Mouse (Mus musculus): ENCODE results near the gene Tymp.

Tymp gene

GRCm38 (mm10) chr15:89373762-89374248, 3.0 kb downstream of the Tymp start, which contains the start of gene Sco2:
Gene Sco2 (minus strand): TSS chr15:89373846.
- peak; percentile 98 for DNase-seq

DNA sequence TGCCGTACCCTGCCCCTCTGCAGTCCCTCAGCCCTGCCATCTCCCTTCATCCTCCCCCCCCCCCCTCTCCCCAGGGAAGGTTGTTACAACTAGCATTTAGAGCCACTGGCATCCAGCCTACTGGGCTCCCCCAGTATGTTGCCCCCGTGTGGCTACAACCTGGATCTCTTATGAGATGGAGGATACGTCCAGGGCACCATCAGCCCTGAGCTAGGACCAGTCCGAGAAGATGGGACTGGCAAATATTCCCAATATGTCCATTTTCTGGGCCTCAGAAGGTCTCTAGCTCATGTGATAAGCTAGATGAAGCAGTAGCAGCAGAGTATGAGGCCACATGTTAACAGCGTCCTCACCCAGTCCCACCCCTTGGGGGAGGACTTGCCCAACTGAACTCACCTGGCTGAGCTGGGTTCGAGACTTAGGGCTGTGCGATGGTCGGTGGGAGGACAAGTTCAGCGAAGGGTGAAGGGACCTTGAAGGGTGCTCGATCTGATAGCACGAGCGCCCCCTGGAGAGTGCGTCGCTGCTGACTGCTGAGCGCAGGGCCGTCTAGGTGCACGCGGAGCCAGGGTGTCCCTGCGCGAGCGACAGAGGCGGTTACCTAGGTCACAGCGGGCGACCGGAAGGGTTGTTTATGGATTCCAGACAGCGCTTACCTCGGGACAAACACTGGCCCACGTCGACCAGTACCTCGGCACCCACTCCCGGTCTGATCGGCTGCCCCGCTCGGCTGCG, 3.6 kb downstream of the Tymp start:
- DNase-seq: peak; percentile 88

- no peak for DNase-seq
These were observed 4.3 kb downstream of the Tymp start for GRCm38 (mm10) chr15:89372536-89372935.

DNA sequence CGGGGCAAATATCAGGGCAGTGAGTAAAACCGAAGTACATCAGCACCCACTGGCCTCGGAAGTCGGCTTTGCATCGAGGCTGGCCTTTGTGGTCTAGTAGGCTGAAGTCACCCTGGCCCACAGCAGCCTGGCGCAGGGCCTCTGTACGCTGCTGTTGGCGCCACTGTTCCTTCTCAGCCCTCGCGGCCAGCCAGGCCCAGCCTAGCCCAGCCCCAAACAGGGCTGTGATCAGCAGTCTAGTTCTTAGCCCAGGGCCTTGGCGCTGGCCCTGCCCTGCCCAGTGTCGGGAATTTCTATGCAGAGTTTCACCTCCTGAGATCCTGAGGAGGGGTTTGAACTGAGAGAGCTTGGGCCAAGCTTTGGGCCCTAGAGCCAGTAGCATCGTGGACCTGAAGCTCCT, 4.8 kb downstream of the Tymp start:
- DNase-seq: no peak

- DNase-seq: no peak
These were observed 11.7 kb downstream of the Tymp start for GRCm38 (mm10) chr15:89365141-89365551.

GRCm38 (mm10) chr15:89363051-89363450, 13.8 kb downstream of the Tymp start:
- DNase-seq: no peak

GRCm38 (mm10) chr15:89358784-89359183, 18.1 kb downstream of the Tymp start:
- no peak for DNase-seq

DNA sequence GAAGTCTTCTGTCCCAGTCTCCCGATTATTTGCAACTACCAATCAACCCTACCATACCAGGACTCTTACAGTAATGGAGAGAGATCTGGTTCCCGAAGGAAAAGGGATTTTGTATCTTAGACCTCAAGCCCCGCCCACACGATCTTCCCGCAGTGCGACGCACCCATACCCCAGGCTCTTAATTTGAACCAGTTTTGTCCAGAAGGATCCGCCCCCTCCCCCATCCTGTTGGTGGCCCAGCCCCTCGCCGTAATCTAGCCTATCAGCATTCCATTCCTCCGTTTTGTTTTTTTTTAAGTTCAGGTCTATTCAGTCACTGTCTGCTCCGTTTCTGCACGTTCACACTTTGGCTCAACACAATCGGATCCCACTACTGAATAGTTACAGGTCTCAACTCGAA, 20.5 kb downstream of the Tymp start:
- peak; percentile 79 for DNase-seq

GRCm38 (mm10) chr15:89355241-89356187, 21.3 kb downstream of the Tymp start, which contains the start of the genes Lmf2 and Ncaph2:
Gene Lmf2 (minus strand): TSS chr15:89355659.
Gene Ncaph2 (plus strand): TSS chr15:89355719.
- DNase-seq: peak; percentile 95

DNA sequence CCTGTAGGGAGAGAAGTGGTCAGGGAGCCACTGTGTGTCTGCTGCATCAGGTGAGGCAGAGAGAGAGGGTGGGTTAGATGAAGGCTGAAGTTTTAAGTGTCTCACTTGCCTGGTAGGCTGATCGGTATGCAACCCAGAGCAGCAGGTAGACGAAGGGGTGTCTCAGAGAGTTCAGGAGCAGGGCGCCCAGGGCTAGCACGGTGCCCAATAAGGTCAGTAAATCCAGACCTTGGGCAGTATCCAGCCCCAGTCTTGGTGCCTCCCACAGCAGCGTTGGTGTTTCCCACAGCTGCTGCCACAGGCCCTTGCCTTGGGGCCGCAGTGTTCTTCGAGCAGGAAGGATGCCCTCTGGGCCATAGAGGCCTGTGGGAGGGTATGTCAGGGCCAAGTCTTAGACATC, 22.4 kb downstream of the Tymp start:
- no peak for DNase-seq

- no peak for DNase-seq
These were observed 23.0 kb downstream of the Tymp start for GRCm38 (mm10) chr15:89353837-89354236.

DNA sequence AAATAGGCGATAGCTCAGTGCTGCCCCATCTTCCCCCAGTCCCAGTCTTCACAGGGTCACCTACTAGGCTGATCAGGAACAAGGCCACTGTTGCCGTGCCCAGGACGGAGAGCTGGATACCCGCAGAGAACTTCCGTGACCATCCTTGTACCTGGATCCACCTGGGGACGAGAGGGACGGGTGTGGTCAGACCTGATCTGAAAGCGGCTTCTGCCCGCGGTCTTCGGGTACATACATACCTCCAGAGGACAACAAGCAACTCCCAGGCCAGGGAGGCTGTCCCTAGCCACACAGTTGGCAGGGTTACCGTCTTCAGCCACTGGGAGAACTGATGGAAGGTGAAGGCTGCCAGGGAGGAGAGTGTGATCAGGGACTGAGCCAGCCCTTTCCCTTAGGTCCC, 24.0 kb downstream of the Tymp start:
- DNase-seq: no peak

DNA sequence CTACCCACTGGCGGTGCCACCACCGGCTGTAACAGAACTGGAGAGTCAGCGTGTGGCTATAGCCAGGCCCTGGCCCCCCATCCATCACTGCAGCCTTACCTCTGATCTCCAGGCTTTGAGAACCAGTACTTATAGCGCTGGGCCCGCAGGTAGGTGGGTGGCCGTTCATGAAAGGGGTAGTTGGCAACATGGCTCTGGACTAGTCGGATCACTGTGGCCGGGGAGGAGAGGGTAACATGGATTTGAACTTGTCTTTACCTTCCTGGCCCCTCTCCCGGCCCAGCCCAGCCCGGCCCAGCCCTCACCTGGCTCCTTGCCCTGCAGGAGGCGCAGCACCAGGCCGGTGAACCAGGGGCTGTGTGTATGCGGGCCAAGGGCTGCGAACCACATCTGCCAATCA, 24.8 kb downstream of the Tymp start:
- DNase-seq: no peak

- no peak for DNase-seq
These were observed 25.5 kb downstream of the Tymp start for GRCm38 (mm10) chr15:89351302-89351701.

DNA sequence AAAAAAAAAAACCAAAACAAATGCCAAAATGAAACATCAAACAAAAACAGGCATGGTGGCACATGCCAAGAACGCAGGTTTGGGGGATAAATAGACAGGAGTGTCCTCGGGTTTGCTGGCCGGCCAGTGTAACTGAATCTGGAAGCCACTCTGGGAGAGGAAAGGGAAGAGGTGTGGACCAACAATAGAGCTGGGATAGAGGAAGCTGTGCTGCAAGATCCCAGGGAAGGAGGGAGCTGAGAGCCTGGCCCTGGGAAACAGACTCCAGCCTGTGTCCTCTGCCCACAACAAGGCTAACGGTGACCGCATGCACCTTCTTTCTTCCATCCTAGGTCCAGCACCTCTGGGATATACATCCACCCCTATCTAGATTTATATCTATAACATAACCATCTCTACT, 26.4 kb downstream of the Tymp start:
- DNase-seq: no peak

GRCm38 (mm10) chr15:89343325-89343724, 33.5 kb downstream of the Tymp start:
- no peak for DNase-seq

- DNase-seq: no peak
These were observed 35.2 kb downstream of the Tymp start for GRCm38 (mm10) chr15:89341678-89342077.

DNA sequence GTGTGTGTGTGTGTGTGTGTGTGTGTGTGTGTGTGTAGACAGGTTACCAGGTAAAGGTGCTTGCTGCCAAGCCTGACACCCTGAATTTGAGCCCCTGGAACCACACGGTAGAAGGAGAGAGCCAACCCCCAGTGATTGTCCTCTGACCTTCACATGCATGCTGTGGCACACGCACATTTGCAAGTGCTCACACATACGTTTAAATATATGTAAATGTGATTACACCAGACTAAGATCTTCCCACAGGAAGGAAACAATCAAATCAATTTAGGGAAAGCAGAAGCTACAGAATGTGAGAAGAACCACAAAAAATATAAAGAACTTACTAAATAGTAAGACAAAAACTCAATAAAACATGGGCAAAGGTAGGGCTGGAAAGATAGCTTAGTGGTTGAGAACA, 36.7 kb downstream of the Tymp start:
- DNase-seq: no peak

- DNase-seq: no peak
These were observed 37.1 kb downstream of the Tymp start for GRCm38 (mm10) chr15:89339696-89340095.

GRCm38 (mm10) chr15:89336422-89336821, 40.4 kb downstream of the Tymp start:
- DNase-seq: no peak

- no peak for DNase-seq
These were observed 41.9 kb downstream of the Tymp start for GRCm38 (mm10) chr15:89334774-89335537.

DNA sequence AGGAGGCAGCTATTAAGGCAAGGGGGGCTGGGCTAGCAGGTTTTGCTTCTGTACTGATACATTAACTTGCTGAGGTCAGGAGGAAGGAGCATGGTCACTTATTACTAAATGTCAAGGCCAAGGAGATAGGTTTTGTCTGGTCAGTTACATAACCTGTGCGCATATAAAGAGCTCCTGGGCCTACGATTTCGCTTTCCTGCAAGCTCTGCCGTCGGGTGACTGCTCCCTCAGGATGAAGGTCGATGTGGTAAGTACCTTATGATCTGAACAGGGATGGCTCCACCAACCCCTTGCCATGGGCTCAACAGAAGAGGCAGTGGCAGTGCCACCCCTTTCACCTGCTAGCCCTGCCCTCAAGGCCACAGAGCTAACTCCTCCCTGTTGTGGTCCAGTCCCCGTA, 42.6 kb downstream of the Tymp start, which contains the start of gene Miox:
TSS of gene Miox (plus strand) at position 128 of the 400 bp plus-strand sequence.
- no peak for DNase-seq

- no peak for DNase-seq
These were observed 50.4 kb downstream of the Tymp start for GRCm38 (mm10) chr15:89326441-89326840.
